Mouse (Mus musculus) embryonic fibroblast, embryonic 13.5 days (primary cell): ENCODE data around the gene Tk1. TPM values are rescaled to one million over a fixed set of nuclear protein-coding genes. Genes with fewer than 3 reads are reported as not detected.

ENCODE experiments used
- H3K27ac ChIP-seq: 2 replicates; pipeline ENCODE4 v1.5.1; 2012; ENCODE audit warnings: low read length, control low read depth, inconsistent platforms; ENCODE audit not compliant: insufficient read depth
- H3K4me1 ChIP-seq: 2 replicates; pipeline ENCODE4 v1.6.1; 2011; ENCODE audit warnings: low read length; ENCODE audit not compliant: control insufficient read depth, insufficient read depth
- H3K4me3 ChIP-seq: 2 replicates; pipeline ENCODE4 v1.5.1; 2011; ENCODE audit warnings: mild to moderate bottlenecking, control low read depth, low read length; ENCODE audit not compliant: insufficient read depth
- CTCF ChIP-seq: IDR thresholded peaks from 2 replicates; pipeline ENCODE4 v1.5.1; 2011; ENCODE audit warnings: mild to moderate bottlenecking, control low read depth, low read length, moderate library complexity, borderline replicate concordance; ENCODE audit not compliant: insufficient read depth
- POLR2A ChIP-seq: IDR thresholded peaks from 2 replicates; pipeline ENCODE4 v1.6.1; 2011; ENCODE audit warnings: low read depth, mild to moderate bottlenecking, control low read depth, low read length, moderate library complexity
- polyA plus RNA-seq: library from polyadenylated mRNA; stranded (reverse); fragments of >200 nt; gene quantifications from 2 replicates; pipeline ENCODE4 v1.2.4, GENCODE M21; 2011; ENCODE audit warnings: low read depth; ENCODE audit not compliant: missing spikeins, insufficient read length

Tk1 gene
- polyA plus RNA-seq, 1 experiment: 61.9 TPM

DNA sequence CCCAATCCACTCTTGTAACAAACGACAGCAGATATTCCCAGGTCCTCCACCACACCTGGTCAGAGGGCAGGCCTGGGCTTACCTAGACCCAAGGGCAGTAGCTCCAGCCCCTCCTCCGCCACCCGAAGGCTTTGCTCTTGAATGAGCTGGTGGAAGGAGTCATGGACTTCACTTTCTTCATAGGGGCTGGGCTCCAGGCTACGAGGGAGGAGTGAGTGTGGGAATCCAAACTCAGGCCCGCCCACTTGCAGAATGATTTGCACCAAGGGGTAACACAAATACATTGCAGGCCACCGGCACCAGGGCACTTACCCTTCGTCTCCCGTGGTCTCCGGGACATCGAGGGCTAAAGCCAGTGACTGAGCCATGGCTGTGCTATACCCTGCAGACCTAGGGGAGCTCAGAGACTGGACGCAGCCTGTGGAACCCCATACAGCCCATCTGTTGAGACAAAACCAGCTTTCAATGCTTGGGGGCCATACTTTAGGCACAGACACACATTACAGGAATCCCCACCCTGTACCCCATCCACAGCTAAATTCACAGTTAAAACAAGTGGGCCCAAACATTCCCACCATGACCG lies 47.0 kb downstream of the Tk1 start:
- peak overlapping the region; percentile 62; the same call in 1 of the 2 replicates for H3K27ac ChIP-seq
- H3K4me1 ChIP-seq: peaks cover 5% of the 10 kb centered on the region; the same call in 1 of the 2 replicates

DNA sequence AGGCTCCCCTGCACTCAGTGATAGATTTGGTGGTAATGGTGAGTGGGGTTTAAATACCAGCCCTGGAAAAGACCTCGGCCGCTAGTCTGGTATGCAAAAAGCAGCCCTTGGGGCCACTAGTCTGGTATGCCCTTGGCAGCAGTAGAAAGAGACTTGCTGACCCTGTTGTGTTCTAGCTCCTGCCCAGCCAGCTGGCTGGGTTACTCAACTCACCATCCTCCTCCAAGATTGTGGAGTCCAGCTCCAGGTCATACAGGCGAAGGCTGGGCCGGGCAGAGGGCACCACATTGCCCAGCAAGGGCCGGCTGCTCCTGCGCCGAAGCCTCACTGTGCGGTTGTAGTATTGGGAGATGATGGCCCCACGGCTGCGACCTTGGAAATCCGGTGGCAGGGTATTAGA lies 47.9 kb downstream of the Tk1 start:
- H3K4me1 ChIP-seq: peaks cover 5% of the 10 kb centered on the region; the same call in 1 of the 2 replicates
- TF ChIP-seq CTCF (no peak), POLR2A (no peak)
- no peak overlapping the region for H3K4me3 ChIP-seq
- H3K27ac ChIP-seq: no peak overlapping the region

More for the DNA sequence above, 47.0 kb downstream of the Tk1 start:
- H3K4me3 ChIP-seq: peak overlapping the region; percentile 52
- TF ChIP-seq POLR2A (no peak; the same call in 1 of the 2 replicates), CTCF (no peak)

DNA sequence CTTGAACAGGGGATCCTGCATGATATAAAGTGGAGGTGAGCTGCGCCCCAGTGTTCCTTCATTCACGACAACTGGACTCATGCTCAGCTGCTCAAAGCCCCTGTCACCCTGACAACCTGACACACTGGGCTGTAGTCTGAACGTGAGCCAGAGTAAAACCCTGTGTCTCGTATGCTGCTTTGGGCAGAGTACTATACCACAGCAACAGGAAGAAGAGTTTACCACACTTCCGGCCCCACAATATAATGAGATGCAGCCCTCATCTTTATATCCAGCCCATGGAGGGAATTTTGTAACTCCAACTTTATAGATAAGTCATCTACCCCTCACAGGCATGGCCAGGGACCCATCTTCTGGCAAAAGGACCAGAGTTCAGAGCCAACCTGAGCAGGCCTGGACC lies 48.8 kb downstream of the Tk1 start:
- peaks cover 5% of the 10 kb centered on the region; the same call in 1 of the 2 replicates for H3K4me1 ChIP-seq
- H3K4me3 ChIP-seq: no peak overlapping the region
- no peak overlapping the region for H3K27ac ChIP-seq
- TF ChIP-seq POLR2A: no peak
- TF ChIP-seq CTCF: no peak

DNA sequence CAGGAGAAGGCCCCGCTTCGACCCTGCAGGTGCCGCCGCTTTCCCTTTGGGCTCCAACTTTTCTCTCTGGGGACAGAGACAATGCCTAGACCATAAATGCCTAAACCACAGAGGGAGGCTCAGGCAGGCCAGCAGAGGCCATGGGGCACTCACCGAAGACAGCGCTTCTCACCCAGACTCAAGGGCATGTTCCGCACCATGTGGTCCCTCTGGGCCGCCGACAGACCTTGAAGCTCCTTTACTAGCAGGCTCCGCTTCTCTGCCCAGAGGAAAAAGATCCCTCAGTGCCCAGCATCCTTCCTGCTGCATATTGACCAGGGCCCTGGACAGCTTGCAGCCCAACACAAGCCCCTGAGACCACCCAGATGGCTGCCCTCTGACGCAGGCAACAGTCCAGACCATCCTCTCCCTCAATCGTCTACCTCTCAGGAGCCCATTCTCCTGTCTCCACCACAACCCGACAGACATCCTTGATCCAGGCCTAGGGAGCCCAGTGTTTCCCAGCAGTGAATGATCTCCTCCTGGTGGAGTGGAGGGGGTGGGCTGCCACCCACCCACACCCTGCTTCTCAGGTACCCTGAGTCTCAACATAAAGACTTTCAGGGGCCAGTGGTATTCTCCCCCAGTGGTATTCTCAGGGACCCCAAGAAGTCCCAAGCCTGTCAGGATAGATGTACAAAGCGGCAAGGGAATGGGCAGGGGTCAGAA lies 49.7 kb downstream of the Tk1 start:
- peaks cover 4% of the 10 kb centered on the region; the same call in 1 of the 2 replicates for H3K4me1 ChIP-seq
- TF ChIP-seq POLR2A: no peak
- no peak for TF ChIP-seq CTCF
- H3K27ac ChIP-seq: no peak overlapping the region
- H3K4me3 ChIP-seq: no peak overlapping the region

DNA sequence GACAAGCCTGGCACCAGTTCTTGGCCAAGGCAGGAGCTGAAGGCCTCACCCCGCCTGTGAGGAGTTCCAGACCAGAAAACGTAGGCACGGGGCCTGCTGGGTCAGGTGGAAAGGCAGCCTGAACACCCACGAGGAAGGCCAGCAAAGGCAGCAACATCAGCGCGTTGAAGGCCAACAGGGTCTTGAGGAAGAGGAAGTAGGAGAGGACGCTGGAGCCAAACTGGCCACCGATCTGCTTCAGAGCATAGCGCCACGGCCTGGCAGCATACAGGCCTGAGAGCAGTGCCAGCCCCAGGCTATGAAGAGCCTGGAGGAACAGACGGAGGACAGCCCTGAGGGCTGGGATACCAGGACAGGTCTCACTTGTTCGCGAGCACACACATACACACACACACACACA lies 50.4 kb downstream of the Tk1 start:
- TF ChIP-seq POLR2A (no peak), CTCF (no peak)

DNA sequence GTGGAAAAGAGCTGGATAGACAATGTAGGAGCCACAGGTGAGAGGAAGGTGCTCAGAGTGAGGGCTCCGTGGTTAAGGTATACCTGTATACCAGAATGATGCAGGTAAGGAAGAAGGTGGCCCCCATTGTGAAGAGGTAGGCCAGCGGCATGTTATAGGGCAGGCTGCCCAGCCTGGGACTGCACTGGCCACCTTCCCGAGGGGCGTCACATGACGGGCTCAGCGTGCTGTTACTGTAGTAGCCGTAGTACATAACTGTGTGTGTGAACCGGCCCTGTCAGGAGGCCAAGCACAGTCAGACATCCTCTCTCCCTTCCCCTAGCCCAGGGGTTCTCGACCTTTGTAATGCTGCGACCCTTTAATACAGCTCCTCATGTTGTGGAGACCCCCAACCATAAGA lies 51.0 kb downstream of the Tk1 start:
- H3K4me1 ChIP-seq: no peaks in the 10 kb centered on the region
- TF ChIP-seq CTCF (no peak), POLR2A (no peak)
- H3K4me3 ChIP-seq: no peak overlapping the region
- H3K27ac ChIP-seq: no peak overlapping the region

More for the DNA sequence above, 50.4 kb downstream of the Tk1 start:
- Histone ChIP-seq H3K4me1 (no peaks in the 10 kb centered on the region), H3K4me3 (no peak overlapping the region), H3K27ac (no peak overlapping the region)

DNA sequence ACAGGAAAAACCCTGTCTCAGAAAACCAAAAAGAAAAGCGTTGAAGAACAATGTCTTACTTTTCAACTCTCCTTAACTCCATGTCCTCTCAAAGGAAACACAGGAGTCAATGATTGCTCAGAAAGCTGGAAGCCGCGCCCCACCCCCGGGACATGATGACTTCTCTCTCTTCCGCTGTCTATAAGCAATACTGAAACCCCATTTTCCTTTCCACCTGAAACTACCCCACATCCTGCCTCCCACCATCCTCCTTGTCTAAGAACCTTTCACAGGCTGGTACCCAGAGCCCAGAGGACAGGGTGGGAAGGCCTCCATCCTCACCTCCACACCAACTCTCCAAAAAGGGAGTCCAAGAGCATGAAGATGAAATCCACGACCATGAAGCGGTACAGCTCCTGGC lies 53.5 kb downstream of the Tk1 start:
- Histone ChIP-seq H3K27ac (no peak overlapping the region), H3K4me3 (no peak overlapping the region), H3K4me1 (no peaks in the 10 kb centered on the region)
- TF ChIP-seq POLR2A (no peak), CTCF (no peak)

DNA sequence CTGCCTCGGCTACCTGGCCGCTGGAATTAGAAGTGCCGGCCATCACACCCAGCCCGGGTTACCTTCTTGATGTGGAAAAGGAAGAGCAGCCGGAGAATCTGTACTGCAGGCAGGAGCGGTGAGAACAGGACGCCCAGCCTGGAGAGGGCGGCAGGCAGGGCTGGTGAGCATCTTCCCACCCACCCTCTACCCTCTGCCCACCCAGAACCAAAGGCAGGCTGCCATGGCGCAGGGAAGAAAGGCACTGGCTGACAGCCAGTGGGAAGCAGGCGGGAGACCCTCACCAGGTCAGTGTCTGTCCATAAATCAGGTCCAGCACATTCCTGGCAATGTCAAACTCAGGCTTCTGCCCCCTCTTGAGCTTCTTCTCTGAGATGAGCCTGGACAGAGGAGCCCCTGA lies 55.5 kb downstream of the Tk1 start:
- H3K4me1 ChIP-seq: no peaks in the 10 kb centered on the region
- no peak overlapping the region for H3K4me3 ChIP-seq
- H3K27ac ChIP-seq: no peak overlapping the region
- TF ChIP-seq CTCF (no peak), POLR2A (no peak)

DNA sequence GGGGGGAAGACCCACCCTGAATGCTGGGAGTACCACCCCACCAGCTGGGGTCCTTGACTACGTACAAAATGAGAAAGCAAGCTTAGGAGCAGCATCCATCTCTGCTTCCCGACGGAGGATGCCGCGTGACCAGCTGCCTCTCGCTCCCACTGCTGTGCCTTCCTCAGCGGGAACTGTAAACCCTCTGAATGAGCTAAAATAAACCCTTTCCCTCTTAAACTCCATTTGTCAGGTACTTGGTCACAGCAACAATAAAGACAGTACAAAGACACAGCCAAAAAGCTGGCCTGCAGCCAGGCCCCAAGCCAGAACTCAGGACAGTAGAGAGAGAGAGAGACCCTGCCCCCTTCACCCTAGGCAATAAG lies 56.2 kb downstream of the Tk1 start:
- Histone ChIP-seq H3K27ac (no peak overlapping the region), H3K4me1 (no peaks in the 10 kb centered on the region), H3K4me3 (no peak overlapping the region)
- no peak for TF ChIP-seq POLR2A
- TF ChIP-seq CTCF: no peak
